Mouse (Mus musculus): ENCODE results near the gene Nt5c2. TPM values are rescaled to one million over a fixed set of nuclear protein-coding genes. Genes with fewer than 3 reads are reported as not detected.
A peak's percentile ranks its signal among the peaks of the same experiment; 100 is the strongest.

Nt5c2 gene
- polyA plus RNA-seq, 1 experiment from 2014 or later, result 23.0 TPM

- Histone ChIP-seq H3K4me1 (replicated peaks; ENCODE audit: control insufficient read depth, insufficient read depth, low read length) (no peaks in the 10 kb centered on the region; the same call in 1 of the 2 replicates), H3K4me3 (ENCODE audit: low read depth, low read length) (no peak overlapping the region), H3K27me3 (replicated peaks; ENCODE audit: control insufficient read depth, insufficient read depth, low read length) (no peaks in the 10 kb centered on the region), H3K9me3 (ENCODE audit: control insufficient read depth) (no peaks in the 10 kb centered on the region), H3K36me3 (ENCODE audit: control insufficient read depth, insufficient read depth) (no peaks in the 10 kb centered on the region), H3K9ac (ENCODE audit: low read depth, low read length) (no peak overlapping the region), H3K27ac (ENCODE audit: low read depth, low read length) (no peak overlapping the region), H3K4me2 (replicated peaks; ENCODE audit: low read depth) (no peak overlapping the region)
- TF ChIP-seq CTCF (IDR thresholded peaks at IDR 0.05; ENCODE audit: low read depth), result no peak
- ATAC-seq, result no peak
These were observed 51.5 kb downstream of the Nt5c2 start for GRCm38 (mm10) chr19:46963440-46963839.

- TF ChIP-seq CTCF (IDR thresholded peaks at IDR 0.05; ENCODE audit: low read depth), result no peak
- Histone ChIP-seq H3K27ac (ENCODE audit: low read depth, low read length) (no peak overlapping the region), H3K9ac (ENCODE audit: low read depth, low read length) (peak overlapping the region; percentile 87; the same call in 1 of the 2 replicates), H3K36me3 (ENCODE audit: control insufficient read depth, insufficient read depth) (no peaks in the 10 kb centered on the region), H3K4me1 (replicated peaks; ENCODE audit: control insufficient read depth, insufficient read depth, low read length) (no peaks in the 10 kb centered on the region; the same call in 1 of the 2 replicates), H3K4me2 (replicated peaks; ENCODE audit: low read depth) (peak overlapping the region; percentile 78), H3K9me3 (ENCODE audit: control insufficient read depth) (no peaks in the 10 kb centered on the region), H3K4me3 (ENCODE audit: low read depth, low read length) (peak overlapping the region; percentile 78), H3K27me3 (replicated peaks; ENCODE audit: control insufficient read depth, insufficient read depth, low read length) (no peaks in the 10 kb centered on the region)
- ATAC-seq, result no peak
- WGBS, result 9% methylated on average over 7 of the region's 7 CpGs
These were observed 52.1 kb downstream of the Nt5c2 start for GRCm38 (mm10) chr19:46962841-46963240.

DNA sequence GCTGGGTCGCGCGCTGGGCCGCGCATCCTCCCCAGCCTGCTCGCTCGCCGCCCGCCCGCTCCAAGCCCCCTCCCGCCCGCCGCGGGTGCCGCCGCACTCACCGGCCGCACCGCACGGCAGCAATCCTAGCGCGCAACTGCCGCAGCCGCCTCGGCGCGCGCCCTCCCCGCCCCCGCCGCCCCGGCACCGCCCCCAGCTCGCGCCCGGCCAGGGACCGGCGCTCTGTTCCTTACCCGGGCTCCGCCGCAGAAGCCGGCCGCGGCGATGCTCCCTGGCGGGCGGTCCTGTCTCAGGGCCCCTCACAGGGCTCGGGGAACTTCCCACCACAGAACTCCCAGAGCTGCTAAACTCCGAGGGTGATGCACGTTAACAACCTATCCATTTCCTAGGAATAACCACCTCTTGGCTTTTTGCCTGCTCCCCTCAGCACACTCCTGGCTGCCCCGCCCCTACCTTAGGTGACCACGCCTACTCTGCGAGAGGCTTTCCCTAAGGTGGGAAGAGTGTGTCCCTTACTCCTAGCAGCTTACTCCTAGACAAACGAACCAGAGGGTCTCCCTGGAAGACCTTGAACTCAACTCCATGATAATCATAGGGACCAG, 52.7 kb downstream of the Nt5c2 start:
- TF ChIP-seq CTCF (IDR thresholded peaks at IDR 0.05; ENCODE audit: low read depth), result 0 out of 2 replicates have a peak, but pooled peaks have one; percentile 5
- Histone ChIP-seq H3K4me1 (replicated peaks; ENCODE audit: control insufficient read depth, insufficient read depth, low read length) (no peaks in the 10 kb centered on the region; the same call in 1 of the 2 replicates), H3K27me3 (replicated peaks; ENCODE audit: control insufficient read depth, insufficient read depth, low read length) (no peaks in the 10 kb centered on the region), H3K4me3 (ENCODE audit: low read depth, low read length) (peak overlapping the region; percentile 78), H3K4me2 (replicated peaks; ENCODE audit: low read depth) (peak overlapping the region; percentile 78), H3K36me3 (ENCODE audit: control insufficient read depth, insufficient read depth) (no peaks in the 10 kb centered on the region), H3K9ac (ENCODE audit: low read depth, low read length) (peak overlapping the region; percentile 87), H3K27ac (ENCODE audit: low read depth, low read length) (peak overlapping the region; percentile 95), H3K9me3 (ENCODE audit: control insufficient read depth) (no peaks in the 10 kb centered on the region)
- under 1% methylated on average over 20 of the region's 54 CpGs for WGBS
- peak; percentile 95 for ATAC-seq

DNA sequence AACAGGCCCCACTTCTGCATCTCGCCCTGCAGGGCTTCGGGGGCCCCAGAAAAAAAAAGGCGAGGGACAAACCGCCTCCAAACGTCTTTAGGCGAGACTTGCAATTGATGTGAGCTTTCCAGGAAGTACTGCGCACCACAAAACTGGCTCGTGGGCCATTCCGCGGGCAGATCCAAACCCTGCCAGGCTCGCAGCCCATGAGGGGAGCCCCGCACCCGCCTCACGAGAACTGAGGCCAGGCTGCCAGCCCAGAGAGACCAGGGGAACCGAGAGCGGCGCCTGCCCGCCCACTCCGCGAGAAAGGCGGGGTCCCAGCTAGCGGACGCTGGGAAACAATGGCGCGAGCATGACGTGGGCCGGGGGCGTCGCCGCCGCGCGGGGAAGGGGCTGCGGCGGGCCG, 53.3 kb downstream of the Nt5c2 start:
- Histone ChIP-seq H3K9me3 (ENCODE audit: control insufficient read depth) (no peaks in the 10 kb centered on the region), H3K36me3 (ENCODE audit: control insufficient read depth, insufficient read depth) (no peaks in the 10 kb centered on the region), H3K4me2 (replicated peaks; ENCODE audit: low read depth) (peak overlapping the region; percentile 78), H3K4me3 (ENCODE audit: low read depth, low read length) (peak overlapping the region; percentile 78), H3K4me1 (replicated peaks; ENCODE audit: control insufficient read depth, insufficient read depth, low read length) (no peaks in the 10 kb centered on the region; the same call in 1 of the 2 replicates), H3K9ac (ENCODE audit: low read depth, low read length) (peak overlapping the region; percentile 87), H3K27me3 (replicated peaks; ENCODE audit: control insufficient read depth, insufficient read depth, low read length) (no peaks in the 10 kb centered on the region), H3K27ac (ENCODE audit: low read depth, low read length) (peak overlapping the region; percentile 95)
- no peak for TF ChIP-seq CTCF (IDR thresholded peaks at IDR 0.05; ENCODE audit: low read depth)
- WGBS, result under 1% methylated on average over 32 of the region's 36 CpGs
- peak; percentile 78 for ATAC-seq

- Histone ChIP-seq H3K4me1 (replicated peaks; ENCODE audit: control insufficient read depth, insufficient read depth, low read length) (no peaks in the 10 kb centered on the region; the same call in 1 of the 2 replicates), H3K4me3 (ENCODE audit: low read depth, low read length) (peak overlapping the region; percentile 78), H3K4me2 (replicated peaks; ENCODE audit: low read depth) (peak overlapping the region; percentile 78), H3K27ac (ENCODE audit: low read depth, low read length) (peak overlapping the region; percentile 95; the same call in 1 of the 2 replicates), H3K27me3 (replicated peaks; ENCODE audit: control insufficient read depth, insufficient read depth, low read length) (no peaks in the 10 kb centered on the region), H3K36me3 (ENCODE audit: control insufficient read depth, insufficient read depth) (no peaks in the 10 kb centered on the region), H3K9me3 (ENCODE audit: control insufficient read depth) (no peaks in the 10 kb centered on the region), H3K9ac (ENCODE audit: low read depth, low read length) (peak overlapping the region; percentile 87)
- no peak for TF ChIP-seq CTCF (IDR thresholded peaks at IDR 0.05; ENCODE audit: low read depth)
- no peak for ATAC-seq
- 6% methylated on average over 21 of the region's 22 CpGs for WGBS
These were observed 53.8 kb downstream of the Nt5c2 start for GRCm38 (mm10) chr19:46961047-46961651.

DNA sequence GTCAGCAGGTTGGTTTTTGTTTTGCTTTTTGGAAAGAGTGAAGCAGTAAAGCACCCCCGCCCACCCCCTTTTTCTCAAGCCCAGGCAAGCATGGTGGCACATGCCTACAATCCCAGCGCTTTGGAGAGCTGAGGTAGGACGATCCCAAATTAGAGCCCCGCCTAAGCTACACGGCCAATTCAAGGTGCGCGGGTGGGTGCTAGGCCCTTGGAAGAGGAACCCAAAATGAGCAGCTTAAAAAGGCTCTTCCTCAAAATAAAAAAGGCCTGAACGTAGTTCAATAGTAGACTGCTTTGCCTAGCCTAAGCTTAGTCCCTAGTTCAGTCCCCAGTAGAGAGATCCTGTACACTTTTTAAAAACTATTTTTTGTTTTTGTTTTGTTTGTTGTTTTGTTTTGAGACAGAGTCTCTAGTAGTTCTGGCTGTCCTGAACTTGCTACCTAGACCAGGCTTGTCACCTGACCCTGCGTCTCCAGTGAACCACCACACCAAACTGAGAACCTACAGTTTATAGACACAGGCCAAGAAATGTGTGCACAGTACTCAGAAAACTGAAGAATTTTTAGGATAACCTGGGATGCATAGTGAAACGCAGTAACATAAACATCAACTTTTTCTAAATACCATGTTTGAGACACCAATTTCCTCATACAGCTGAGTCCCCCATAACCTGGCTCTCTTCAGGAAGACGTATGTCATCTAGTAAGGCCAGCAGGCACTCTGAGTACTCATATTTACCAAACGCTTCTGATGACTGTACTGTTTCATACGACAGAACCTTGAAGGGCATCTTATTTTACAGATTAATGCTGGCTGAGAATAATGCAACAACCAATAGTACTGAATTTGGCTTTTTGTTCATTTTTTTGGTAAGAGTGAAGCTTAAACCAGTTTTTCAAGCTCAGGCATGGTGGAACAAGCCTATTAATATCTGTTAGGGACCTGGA, 54.6 kb downstream of the Nt5c2 start:
- no peaks in the 10 kb centered on the region for H3K27me3 ChIP-seq (replicated peaks; ENCODE audit: control insufficient read depth, insufficient read depth, low read length)
- 75% methylated on average over 13 of the region's 13 CpGs for WGBS
- H3K27ac ChIP-seq (ENCODE audit: low read depth, low read length), result no peak overlapping the region
- H3K36me3 ChIP-seq (ENCODE audit: control insufficient read depth, insufficient read depth), result no peaks in the 10 kb centered on the region
- H3K4me2 ChIP-seq (replicated peaks; ENCODE audit: low read depth), result peak overlapping the region; percentile 78
- H3K9ac ChIP-seq (ENCODE audit: low read depth, low read length), result no peak overlapping the region
- H3K9me3 ChIP-seq (ENCODE audit: control insufficient read depth), result no peaks in the 10 kb centered on the region
- no peak for TF ChIP-seq CTCF (IDR thresholded peaks at IDR 0.05; ENCODE audit: low read depth)
- no peaks in the 10 kb centered on the region; the same call in 1 of the 2 replicates for H3K4me1 ChIP-seq (replicated peaks; ENCODE audit: control insufficient read depth, insufficient read depth, low read length)
- no peak for ATAC-seq
- H3K4me3 ChIP-seq (ENCODE audit: low read depth, low read length), result peak overlapping the region; percentile 78

All from intestine, postnatal 0 days (tissue).